Mouse (Mus musculus): Measurements from ENCODE around the gene Zfp131. TPM values are rescaled to one million over a fixed set of nuclear protein-coding genes. Genes with fewer than 3 reads are reported as not detected.
A peak's percentile ranks its signal among the peaks of the same experiment; 100 is the strongest.
"Not testable (repeated sequence)": the region's sequence is repeated elsewhere in the genome, so short reads cannot be mapped to it uniquely, and the experiment has no call there.

The Zfp131 gene
- polyA plus RNA-seq (2017; shearing (Covaris generic)), result 10 to 100 TPM; 26.1 to 29.2 TPM

- peak; percentile 91 for ATAC-seq
Observed at GRCm38 (mm10) chr13:119790761-119791579, at the start of gene Zfp131. Gene Zfp131, minus strand, starts transcription at chr13:119790889.

- not testable (repeated sequence) for ATAC-seq
Observed at GRCm38 (mm10) chr13:119839982-119840381, 49.3 kb upstream of the Zfp131 start.

- ATAC-seq, result peak; percentile 66
Observed at GRCm38 (mm10) chr13:119837719-119838337, 47.1 kb upstream of the Zfp131 start.

- peak; percentile 41 for ATAC-seq
Observed at GRCm38 (mm10) chr13:119836324-119836811, 45.7 kb upstream of the Zfp131 start.

GRCm38 (mm10) chr13:119835320-119836056 lies 44.8 kb upstream of the Zfp131 start, which contains the start of gene D13Ertd608e:
Gene D13Ertd608e, plus strand, starts transcription at chr13:119836006.
- peak; percentile 76 for ATAC-seq

- ATAC-seq, result not testable (repeated sequence)
Observed at GRCm38 (mm10) chr13:119830116-119830515, 39.4 kb upstream of the Zfp131 start, which contains the start of gene AF067063. Gene AF067063, minus strand, starts transcription at chr13:119830216.

GRCm38 (mm10) chr13:119817579-119818206 lies 27.0 kb upstream of the Zfp131 start:
- no peak for ATAC-seq

GRCm38 (mm10) chr13:119816798-119817197 lies 26.1 kb upstream of the Zfp131 start:
- ATAC-seq, result no peak

GRCm38 (mm10) chr13:119810031-119810430 lies 19.3 kb upstream of the Zfp131 start:
- no peak for ATAC-seq

- ATAC-seq, result no peak
Observed at GRCm38 (mm10) chr13:119808937-119809336, 18.2 kb upstream of the Zfp131 start.

GRCm38 (mm10) chr13:119797656-119798055 lies 7.0 kb upstream of the Zfp131 start:
- ATAC-seq, result no peak

GRCm38 (mm10) chr13:119792791-119793404 lies 2.2 kb upstream of the Zfp131 start:
- no peak for ATAC-seq

GRCm38 (mm10) chr13:119791580-119792135 lies 969 bp upstream of the Zfp131 start:
- ATAC-seq, result peak; percentile 2

- peak; percentile 22 for ATAC-seq
Observed at GRCm38 (mm10) chr13:119789851-119790717, 605 bp downstream of the Zfp131 start.

GRCm38 (mm10) chr13:119783581-119783980 lies 7.1 kb downstream of the Zfp131 start:
- no peak for ATAC-seq

GRCm38 (mm10) chr13:119768541-119768940 lies 22.1 kb downstream of the Zfp131 start:
- ATAC-seq, result no peak

GRCm38 (mm10) chr13:119766480-119766879 lies 24.2 kb downstream of the Zfp131 start:
- no peak for ATAC-seq

GRCm38 (mm10) chr13:119756831-119757230 lies 33.9 kb downstream of the Zfp131 start:
- ATAC-seq, result no peak

- peak; percentile 77 for ATAC-seq
Observed at GRCm38 (mm10) chr13:119755681-119756471, 34.8 kb downstream of the Zfp131 start, which contains the start of gene Nim1k. Gene Nim1k, minus strand, starts transcription at chr13:119755882.
